Mouse (Mus musculus) liver, embryonic 15.5 days (tissue): ENCODE results near the gene Adamts2. TPM values are rescaled to one million over a fixed set of nuclear protein-coding genes. Genes with fewer than 3 reads are reported as not detected.

Experiments
- ATAC-seq: fragments of 200-750 bp; cut with Nextera tagmentation; 2 replicates; pipeline ENCODE4 v1.8.0; 2017; ENCODE audit warnings: moderate number of reproducible peaks, mild to moderate bottlenecking, moderate library complexity; ENCODE audit not compliant: insufficient read depth
- H3K27ac ChIP-seq: fragments of 300-500 bp; sonication (generic); replicated peaks from 2 replicates; pipeline ENCODE4 v1.5.1; 2015; ENCODE audit warnings: mild to moderate bottlenecking, inconsistent platforms
- H3K27me3 ChIP-seq: fragments of 300-500 bp; sonication (generic); 2 replicates; pipeline ENCODE4 v1.6.1; 2015; ENCODE audit warnings: mild to moderate bottlenecking, inconsistent platforms
- H3K36me3 ChIP-seq: fragments of 300-500 bp; sonication (generic); replicated peaks from 2 replicates; pipeline ENCODE4 v1.6.1; 2015; ENCODE audit warnings: moderate library complexity, mild to moderate bottlenecking, inconsistent platforms
- H3K4me1 ChIP-seq: fragments of 300-500 bp; sonication (generic); replicated peaks from 2 replicates; pipeline ENCODE4 v1.6.1; 2015; ENCODE audit warnings: inconsistent platforms
- H3K4me2 ChIP-seq: fragments of 300-500 bp; sonication (generic); 2 replicates; pipeline ENCODE4 v1.6.1; 2015; ENCODE audit warnings: moderate library complexity, mild to moderate bottlenecking, inconsistent platforms
- H3K4me3 ChIP-seq: fragments of 300-500 bp; sonication (generic); replicated peaks from 2 replicates; pipeline ENCODE4 v1.5.1; 2015; ENCODE audit warnings: mild to moderate bottlenecking, inconsistent platforms
- H3K9ac ChIP-seq: fragments of 300-500 bp; sonication (generic); 2 replicates; pipeline ENCODE4 v1.6.1; 2015; ENCODE audit warnings: moderate library complexity, mild to moderate bottlenecking, inconsistent platforms
- H3K9me3 ChIP-seq: fragments of 300-500 bp; sonication (generic); replicated peaks from 2 replicates; pipeline ENCODE4 v1.6.1; 2016; ENCODE audit warnings: inconsistent platforms
- WGBS: fragments of 180-500 bp; shearing (Covaris S2); methylation state at CpG from one replicate; pipeline ENCODE4 v1.1.7; 2015; ENCODE audit warnings: mixed read lengths; ENCODE audit not compliant: insufficient replicate concordance; 5-methylcytosine and 5-hydroxymethylcytosine counted together
- polyA plus RNA-seq: library from polyadenylated mRNA; unstranded; fragments of >200 nt; fragmentation: Nextera tagmentation; extraction: Ambion mirVana; gene quantifications from 2 replicates; pipeline ENCODE4 v1.2.1, GENCODE M21; 2015

The Adamts2 gene
- polyA plus RNA-seq, 1 experiment from 2014 or later, result 1.4 TPM

DNA sequence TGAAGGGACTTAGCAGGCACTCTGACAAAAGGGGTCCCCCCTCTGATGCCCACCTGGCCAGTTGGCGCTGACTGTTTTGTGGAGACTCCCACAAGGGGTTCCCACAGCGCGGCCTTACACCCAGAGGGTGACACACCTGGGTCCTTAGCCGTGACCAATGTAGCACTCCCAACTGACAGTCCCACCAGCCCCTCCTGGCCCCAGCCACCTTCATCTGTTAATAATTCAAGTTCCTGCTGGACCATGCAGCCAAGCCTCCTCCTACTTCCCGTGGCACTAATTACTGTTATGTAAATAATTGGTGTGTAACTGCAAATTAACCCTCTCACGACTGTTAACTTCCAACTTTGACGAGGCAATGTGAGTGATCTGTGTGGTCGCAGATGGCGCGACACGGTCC is 195.8 kb downstream of the Adamts2 start:
- Histone ChIP-seq H3K4me1 (no peaks in the 10 kb centered on the region), H3K9ac (no peak overlapping the region), H3K36me3 (no peaks in the 10 kb centered on the region), H3K4me2 (no peak overlapping the region), H3K27me3 (no peaks in the 10 kb centered on the region), H3K9me3 (no peaks in the 10 kb centered on the region), H3K4me3 (no peak overlapping the region), H3K27ac (no peak overlapping the region)
- WGBS, result 70% methylated on average over 11 of the region's 11 CpGs
- no peak for ATAC-seq

DNA sequence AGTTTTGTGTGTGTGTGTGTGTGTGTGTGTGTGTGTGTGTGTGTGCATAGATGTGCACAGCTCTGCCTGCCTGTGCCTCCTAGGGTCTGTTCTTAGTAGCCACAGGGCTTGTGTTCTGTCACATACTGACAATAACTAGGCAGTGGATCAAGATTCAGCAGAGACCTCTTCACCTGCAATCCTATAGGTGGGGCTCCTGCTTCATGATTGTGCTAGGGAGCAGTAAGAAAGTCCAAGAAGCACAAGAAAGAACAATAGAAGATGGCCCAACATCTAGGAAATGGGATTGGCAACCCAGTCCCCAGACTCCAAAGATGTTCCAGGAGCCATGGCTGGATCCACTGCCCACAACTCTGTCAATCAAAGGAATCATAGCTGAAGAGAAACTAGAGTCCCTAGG is 197.0 kb downstream of the Adamts2 start:
- Histone ChIP-seq H3K36me3 (no peaks in the 10 kb centered on the region), H3K27me3 (no peaks in the 10 kb centered on the region), H3K4me3 (no peak overlapping the region), H3K4me2 (no peak overlapping the region), H3K9me3 (no peaks in the 10 kb centered on the region), H3K27ac (no peak overlapping the region), H3K9ac (no peak overlapping the region), H3K4me1 (no peaks in the 10 kb centered on the region)
- no peak for ATAC-seq

DNA sequence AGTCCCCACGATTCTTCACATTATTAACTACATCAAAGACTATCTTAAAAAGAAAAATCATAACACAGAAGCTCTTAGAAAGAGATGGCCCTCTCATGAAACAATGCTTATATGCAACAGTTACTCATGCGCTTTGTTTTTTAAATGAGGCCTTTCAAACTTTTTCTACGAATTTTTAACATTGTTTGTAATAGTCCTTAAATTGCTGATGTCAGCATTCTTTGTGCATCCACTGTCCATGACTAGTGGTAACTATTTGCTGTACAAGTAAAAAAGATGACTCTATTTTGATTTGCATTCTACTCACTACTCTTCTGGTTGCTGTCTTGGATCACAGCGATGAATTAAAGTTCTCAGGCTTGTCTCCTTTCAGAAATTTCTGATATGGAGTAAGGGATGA is 212.3 kb downstream of the Adamts2 start:
- WGBS, result 76% methylated on average over 4 of the region's 4 CpGs
- no peaks in the 10 kb centered on the region for H3K4me1 ChIP-seq
- H3K36me3 ChIP-seq, result peaks cover 22% of the 10 kb centered on the region
- H3K27me3 ChIP-seq, result no peaks in the 10 kb centered on the region
- H3K9me3 ChIP-seq, result 0 out of 2 replicates have a peak, but pooled peaks cover 3% of the 10 kb centered on the region
- H3K27ac ChIP-seq, result no peak overlapping the region
- H3K4me2 ChIP-seq, result no peak overlapping the region
- no peak overlapping the region for H3K4me3 ChIP-seq
- H3K9ac ChIP-seq, result no peak overlapping the region
- ATAC-seq, result no peak

DNA sequence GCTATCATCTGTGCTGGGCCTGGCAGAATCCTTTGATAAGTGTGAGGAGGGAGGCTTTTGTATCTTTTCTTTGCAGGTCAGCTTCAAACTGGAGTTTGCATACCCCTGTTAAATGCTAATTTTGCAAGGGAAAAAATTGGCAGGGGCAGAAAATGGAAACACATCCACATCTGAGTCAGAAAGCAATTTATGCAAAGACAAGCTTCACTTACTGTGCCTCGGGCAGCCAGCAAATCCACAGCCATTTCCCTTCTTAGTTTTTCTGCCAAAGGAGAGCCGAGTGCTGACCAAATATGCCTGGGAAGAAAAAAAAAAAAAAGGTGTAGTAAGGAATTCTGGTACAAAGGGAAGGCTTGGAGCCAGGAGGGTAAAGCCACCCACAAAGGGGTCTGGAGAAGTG is 224.3 kb downstream of the Adamts2 start:
- Histone ChIP-seq H3K9me3 (no peaks in the 10 kb centered on the region), H3K9ac (no peak overlapping the region), H3K27ac (no peak overlapping the region), H3K36me3 (no peaks in the 10 kb centered on the region), H3K4me1 (peaks cover 7% of the 10 kb centered on the region), H3K27me3 (no peaks in the 10 kb centered on the region), H3K4me2 (no peak overlapping the region), H3K4me3 (no peak overlapping the region)
- WGBS, result 65% methylated on average over 2 of the region's 2 CpGs
- no peak for ATAC-seq

DNA sequence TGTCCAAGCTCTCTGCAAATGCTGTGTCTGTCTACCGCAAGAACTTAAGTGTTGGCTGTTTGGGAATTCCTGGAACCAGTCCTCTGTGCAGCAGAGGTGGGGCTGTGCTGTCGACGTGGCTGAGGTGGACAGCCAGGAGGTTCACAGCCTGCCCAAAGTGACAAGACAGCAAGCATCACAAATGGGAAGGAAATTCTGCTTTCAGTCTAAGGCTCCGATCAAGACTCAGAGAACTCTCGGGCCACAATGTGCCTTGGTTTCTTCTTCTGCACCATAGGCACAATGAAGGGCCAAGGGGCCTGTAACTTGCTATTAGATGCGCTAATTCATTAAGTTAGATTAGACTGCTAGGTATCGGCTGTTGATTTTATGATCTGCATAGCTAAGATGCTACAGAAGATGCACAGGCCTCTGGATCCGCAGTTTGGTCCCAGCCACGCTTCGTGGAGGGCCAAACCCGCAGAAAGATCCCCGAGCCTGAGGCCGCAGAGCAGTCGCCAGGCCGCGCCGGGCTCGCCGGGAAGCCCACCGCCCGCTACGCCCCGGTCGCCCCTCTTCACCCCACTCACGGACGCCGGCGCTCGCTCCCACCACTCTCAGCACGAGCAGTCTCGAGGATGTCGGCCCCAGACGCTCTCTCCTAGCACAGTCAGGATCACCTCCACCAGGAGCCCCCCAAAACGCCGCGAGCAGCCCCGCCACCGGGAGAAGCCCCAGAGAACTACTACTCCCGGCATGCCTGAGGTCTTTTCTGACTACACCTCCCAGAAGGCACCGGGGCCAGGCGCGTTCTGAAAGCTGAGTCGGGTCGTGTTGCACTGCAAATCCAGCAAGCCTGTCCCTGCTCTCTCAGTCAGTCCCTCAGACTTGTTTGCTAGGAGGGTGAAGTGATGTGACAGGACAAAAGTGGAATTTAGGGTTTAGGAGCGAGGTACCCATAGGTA is 225.4 kb downstream of the Adamts2 start, which contains the start of gene Zfp354c:
Gene Zfp354c (minus strand): TSS at position 715 of the 944 bp plus-strand sequence.
- peaks cover 7% of the 10 kb centered on the region for H3K4me1 ChIP-seq
- no peaks in the 10 kb centered on the region for H3K27me3 ChIP-seq
- no peaks in the 10 kb centered on the region for H3K9me3 ChIP-seq
- peak within 1 kb of the TSS; percentile 71 for H3K4me3 ChIP-seq
- 2% methylated on average over 45 of the region's 45 CpGs for WGBS
- ATAC-seq, result peak; percentile 79
- peak within 1 kb of the TSS; percentile 56 for H3K9ac ChIP-seq
- H3K36me3 ChIP-seq, result no peaks in the 10 kb centered on the region
- H3K27ac ChIP-seq, result no peak within 1 kb of the TSS
- H3K4me2 ChIP-seq, result peak within 1 kb of the TSS; percentile 90

DNA sequence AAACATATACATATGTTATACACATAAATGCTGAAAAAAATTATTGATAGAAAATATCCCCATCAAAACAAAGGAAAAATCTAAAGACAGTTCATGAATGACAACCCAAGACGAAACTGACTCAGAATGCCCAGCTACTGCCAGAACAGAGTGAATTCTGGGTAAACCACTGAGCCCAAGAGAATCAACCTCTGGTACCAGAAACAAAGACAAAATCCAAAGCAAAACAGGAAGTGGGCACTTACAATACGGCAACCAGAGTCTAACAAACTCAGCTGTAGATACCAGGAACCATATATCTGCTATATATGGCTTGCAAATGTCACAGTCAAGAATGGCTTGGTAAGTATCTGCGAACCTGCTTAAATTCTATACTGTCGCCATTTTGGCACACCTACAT is 233.8 kb downstream of the Adamts2 start:
- Histone ChIP-seq H3K4me1 (no peaks in the 10 kb centered on the region), H3K4me2 (no peak overlapping the region), H3K4me3 (no peak overlapping the region), H3K27ac (no peak overlapping the region), H3K27me3 (no peaks in the 10 kb centered on the region), H3K36me3 (0 out of 2 replicates have a peak, but pooled peaks cover 3% of the 10 kb centered on the region), H3K9ac (no peak overlapping the region), H3K9me3 (no peaks in the 10 kb centered on the region)
- ATAC-seq, result no peak
- 46% methylated on average over 4 of the region's 4 CpGs for WGBS

DNA sequence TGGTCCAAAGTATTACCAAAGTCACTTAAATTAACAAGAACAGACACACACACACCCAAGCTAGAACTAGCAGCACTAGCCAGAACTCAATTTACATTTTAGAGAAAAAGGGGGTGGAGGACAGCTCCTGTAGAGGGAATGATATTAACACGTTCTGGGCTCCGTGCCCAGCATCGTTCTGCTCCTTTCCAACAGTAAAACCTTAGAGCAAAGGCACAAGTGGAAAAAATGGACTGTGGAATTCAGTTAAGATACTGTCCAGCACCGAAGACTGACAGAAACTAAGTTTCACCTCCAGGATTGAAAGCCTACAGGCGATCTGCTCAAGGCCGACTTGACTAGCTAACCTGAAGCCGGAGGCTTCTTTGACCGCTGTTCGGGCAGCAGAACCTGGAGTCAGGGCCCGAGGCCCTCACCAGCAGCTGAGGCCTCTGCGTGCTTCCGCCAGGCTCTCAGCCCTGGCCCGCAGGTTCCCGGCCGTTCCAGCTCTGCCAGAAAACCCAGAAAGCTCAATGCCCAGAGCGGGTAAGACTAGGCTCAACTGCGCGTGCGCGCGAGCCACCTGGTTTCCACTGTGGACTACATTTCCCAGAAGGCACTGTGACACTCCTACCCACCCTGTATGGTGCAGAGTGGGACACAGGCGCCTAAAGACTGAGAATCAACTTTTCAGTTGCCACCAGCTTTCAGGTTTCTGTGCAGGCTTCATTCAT is 239.3 kb downstream of the Adamts2 start, which contains the start of gene Zfp879:
Gene Zfp879 (minus strand): TSS at position 530 of the 713 bp plus-strand sequence.
- WGBS, result 22% methylated on average over 22 of the region's 22 CpGs
- peak within 1 kb of the TSS; percentile 67 for H3K4me2 ChIP-seq
- no peaks in the 10 kb centered on the region for H3K9me3 ChIP-seq
- no peak within 1 kb of the TSS for H3K27ac ChIP-seq
- H3K4me1 ChIP-seq, result 0 out of 2 replicates have a peak, but pooled peaks cover 3% of the 10 kb centered on the region
- 0 out of 2 replicates have a peak within 1 kb of the TSS, but pooled peaks have one; percentile 39 for H3K9ac ChIP-seq
- H3K27me3 ChIP-seq, result no peaks in the 10 kb centered on the region
- peak; percentile 74 for ATAC-seq
- peak within 1 kb of the TSS; percentile 50 for H3K4me3 ChIP-seq
- H3K36me3 ChIP-seq, result no peaks in the 10 kb centered on the region

DNA sequence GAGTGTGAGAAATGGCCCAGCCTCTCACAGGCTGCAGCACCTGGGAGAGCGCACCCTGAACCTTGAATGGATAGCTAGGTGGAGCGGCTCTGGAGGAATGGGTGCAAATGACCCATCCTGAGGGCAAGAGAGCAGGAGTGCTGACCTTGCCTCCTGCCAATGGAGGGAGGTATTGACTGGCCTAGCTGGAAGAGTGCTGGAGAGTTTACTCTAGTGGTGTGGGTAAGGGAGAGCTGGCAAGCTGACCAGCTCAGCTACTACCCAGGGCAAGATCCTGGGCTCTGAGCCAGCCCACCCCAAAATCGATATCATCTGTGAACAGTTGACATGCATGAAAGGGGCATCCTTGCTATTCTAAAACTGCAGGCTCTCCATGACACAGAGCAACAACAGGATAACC is 244.1 kb downstream of the Adamts2 start:
- 0 out of 2 replicates have a peak, but pooled peaks cover 3% of the 10 kb centered on the region for H3K4me1 ChIP-seq
- ATAC-seq, result no peak
- H3K4me2 ChIP-seq, result no peak overlapping the region
- H3K9ac ChIP-seq, result no peak overlapping the region
- peaks cover 37% of the 10 kb centered on the region for H3K27me3 ChIP-seq
- H3K27ac ChIP-seq, result no peak overlapping the region
- no peak overlapping the region for H3K4me3 ChIP-seq
- H3K36me3 ChIP-seq, result no peaks in the 10 kb centered on the region
- 75% methylated on average over 3 of the region's 3 CpGs for WGBS
- H3K9me3 ChIP-seq, result no peaks in the 10 kb centered on the region

DNA sequence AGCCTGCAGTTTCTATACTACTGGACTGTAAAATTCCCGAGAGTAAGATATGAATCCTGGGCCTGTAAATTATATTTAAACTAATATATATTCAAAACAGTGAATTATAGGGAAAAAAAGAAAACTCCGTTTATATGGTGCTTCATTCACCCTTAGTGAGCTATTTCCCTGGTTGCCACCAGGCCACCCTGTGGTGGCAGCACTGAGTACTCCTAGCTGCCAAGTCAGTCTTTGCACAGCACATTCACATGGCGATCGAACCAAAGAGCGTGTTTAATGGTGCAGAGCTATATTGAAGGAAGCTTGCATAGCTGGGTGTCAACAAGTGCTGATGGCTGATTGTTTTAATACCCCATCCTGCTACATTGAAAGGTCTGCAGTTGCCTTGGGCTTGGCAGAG is 245.2 kb downstream of the Adamts2 start:
- no peak overlapping the region for H3K4me3 ChIP-seq
- peaks cover 48% of the 10 kb centered on the region for H3K27me3 ChIP-seq
- no peak overlapping the region for H3K9ac ChIP-seq
- no peak overlapping the region for H3K27ac ChIP-seq
- no peak for ATAC-seq
- 62% methylated on average over 5 of the region's 5 CpGs for whole genome bisulfite sequencing
- H3K36me3 ChIP-seq, result no peaks in the 10 kb centered on the region
- no peak overlapping the region for H3K4me2 ChIP-seq
- no peaks in the 10 kb centered on the region; the same call in 1 of the 2 replicates for H3K4me1 ChIP-seq
- H3K9me3 ChIP-seq, result no peaks in the 10 kb centered on the region

DNA sequence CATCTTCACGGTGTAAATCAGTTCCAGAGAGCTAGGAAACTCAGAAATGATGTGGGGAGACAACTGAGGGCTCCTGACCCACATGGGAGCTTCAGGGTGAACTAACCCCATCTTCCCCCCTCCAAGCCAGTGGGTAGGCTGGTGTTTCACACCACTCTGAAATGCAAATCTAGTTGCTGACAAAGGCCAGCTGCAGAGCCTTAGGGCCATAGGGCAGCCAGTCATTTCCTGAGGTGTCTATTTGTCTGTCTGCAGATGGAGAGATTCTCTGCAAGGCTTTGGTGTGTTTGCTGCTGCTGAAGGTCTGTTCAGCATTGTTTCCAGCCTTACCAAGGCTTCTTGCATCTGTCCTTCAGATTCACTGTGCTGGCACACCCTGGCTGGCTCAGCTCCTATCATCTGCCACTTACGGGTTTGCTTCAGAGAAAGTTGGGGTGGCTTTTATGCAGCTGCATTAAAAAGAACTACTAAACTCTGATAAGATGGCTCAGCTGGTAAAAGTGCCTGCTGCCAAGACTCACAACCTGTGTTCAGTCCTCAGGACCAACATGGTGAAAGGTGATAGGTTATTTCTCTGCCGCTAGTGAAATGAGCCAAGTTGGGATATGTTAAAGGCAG is 246.7 kb downstream of the Adamts2 start:
- H3K27me3 ChIP-seq, result peaks cover 61% of the 10 kb centered on the region
- 29% methylated on average over 3 of the region's 3 CpGs for WGBS
- no peak for ATAC-seq

DNA sequence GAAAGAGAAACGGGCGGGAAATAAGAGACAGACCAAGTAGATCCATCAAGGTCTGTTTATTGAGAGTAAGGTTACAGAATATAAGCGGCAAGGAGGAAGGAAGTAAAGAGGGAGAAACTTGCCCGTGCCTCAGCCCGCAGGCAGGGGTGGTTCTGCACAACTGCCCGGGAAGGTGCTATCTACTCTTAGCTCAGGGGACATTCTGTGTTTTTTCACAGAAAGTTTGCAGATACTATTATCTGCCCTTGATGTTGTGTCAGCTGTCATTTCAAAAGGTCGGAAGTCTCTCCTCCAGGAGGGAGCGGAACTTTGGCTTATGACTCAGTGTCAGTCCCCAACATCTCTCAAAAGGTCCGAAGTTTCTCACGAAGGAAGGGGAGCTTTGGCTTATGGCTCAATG is 247.4 kb downstream of the Adamts2 start:
- H3K9me3 ChIP-seq, result no peaks in the 10 kb centered on the region
- no peaks in the 10 kb centered on the region for H3K36me3 ChIP-seq
- no peak overlapping the region for H3K9ac ChIP-seq
- no peak overlapping the region for H3K4me2 ChIP-seq
- H3K27me3 ChIP-seq, result peaks cover 61% of the 10 kb centered on the region
- H3K27ac ChIP-seq, result no peak overlapping the region
- ATAC-seq, result no peak
- H3K4me1 ChIP-seq, result no peaks in the 10 kb centered on the region; the same call in 1 of the 2 replicates
- WGBS, result 1% methylated on average over 10 of the region's 10 CpGs
- H3K4me3 ChIP-seq, result no peak overlapping the region

More for the DNA sequence above, 246.7 kb downstream of the Adamts2 start:
- Histone ChIP-seq H3K9me3 (no peaks in the 10 kb centered on the region), H3K4me3 (no peak overlapping the region), H3K36me3 (no peaks in the 10 kb centered on the region), H3K27ac (no peak overlapping the region), H3K4me1 (no peaks in the 10 kb centered on the region; the same call in 1 of the 2 replicates), H3K9ac (no peak overlapping the region), H3K4me2 (no peak overlapping the region)
